Mouse (Mus musculus) B cell, adult (primary cell): Measurements from ENCODE around the gene Bud23. TPM values are rescaled to one million over a fixed set of nuclear protein-coding genes. Genes with fewer than 3 reads are reported as not detected.

Experiments
- total RNA-seq: library from RNA; stranded (reverse); gene quantifications from 4 replicates; pipeline ENCODE4 v1.2.4, GENCODE M21; 2023; ENCODE audit not compliant: inconsistent age

Gene Bud23
- total RNA-seq: 104 to 126 TPM (median 115 TPM) in 4 replicates

DNA sequence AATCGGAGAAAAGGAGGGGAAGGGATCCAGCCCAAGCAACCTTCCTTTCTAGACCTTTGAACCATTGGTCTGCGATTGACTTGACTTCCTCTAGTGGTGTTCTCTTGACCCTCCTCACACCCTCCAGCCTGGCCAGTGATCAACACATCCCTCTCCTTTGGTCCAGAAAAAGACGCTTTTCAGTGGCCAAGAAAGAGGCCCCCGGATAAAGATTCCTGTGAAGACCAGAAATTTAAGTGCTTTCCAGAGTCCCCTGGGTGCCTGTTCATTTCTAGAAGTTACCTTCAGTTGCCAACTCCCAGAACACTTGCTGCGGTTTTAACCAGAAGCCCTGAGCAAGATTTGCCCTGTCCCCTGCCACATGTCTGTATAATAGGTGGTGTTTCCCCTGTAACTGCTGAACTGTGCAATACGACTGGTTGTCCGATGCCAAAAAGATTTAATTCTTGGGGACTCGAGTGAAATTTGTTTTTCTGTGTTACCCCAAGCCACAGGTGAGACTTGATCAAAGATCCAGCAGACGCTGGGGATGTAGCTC lies at the start of gene Bud23:
Bud23 (minus strand) TSS at position 51 of the 538 bp plus-strand sequence.

GRCm38 (mm10) chr5:135089653-135090052 lies 24.9 kb upstream of the Bud23 start, which contains the start of gene Mlxipl:
TSS of gene Mlxipl (plus strand) at chr5:135089890.

DNA sequence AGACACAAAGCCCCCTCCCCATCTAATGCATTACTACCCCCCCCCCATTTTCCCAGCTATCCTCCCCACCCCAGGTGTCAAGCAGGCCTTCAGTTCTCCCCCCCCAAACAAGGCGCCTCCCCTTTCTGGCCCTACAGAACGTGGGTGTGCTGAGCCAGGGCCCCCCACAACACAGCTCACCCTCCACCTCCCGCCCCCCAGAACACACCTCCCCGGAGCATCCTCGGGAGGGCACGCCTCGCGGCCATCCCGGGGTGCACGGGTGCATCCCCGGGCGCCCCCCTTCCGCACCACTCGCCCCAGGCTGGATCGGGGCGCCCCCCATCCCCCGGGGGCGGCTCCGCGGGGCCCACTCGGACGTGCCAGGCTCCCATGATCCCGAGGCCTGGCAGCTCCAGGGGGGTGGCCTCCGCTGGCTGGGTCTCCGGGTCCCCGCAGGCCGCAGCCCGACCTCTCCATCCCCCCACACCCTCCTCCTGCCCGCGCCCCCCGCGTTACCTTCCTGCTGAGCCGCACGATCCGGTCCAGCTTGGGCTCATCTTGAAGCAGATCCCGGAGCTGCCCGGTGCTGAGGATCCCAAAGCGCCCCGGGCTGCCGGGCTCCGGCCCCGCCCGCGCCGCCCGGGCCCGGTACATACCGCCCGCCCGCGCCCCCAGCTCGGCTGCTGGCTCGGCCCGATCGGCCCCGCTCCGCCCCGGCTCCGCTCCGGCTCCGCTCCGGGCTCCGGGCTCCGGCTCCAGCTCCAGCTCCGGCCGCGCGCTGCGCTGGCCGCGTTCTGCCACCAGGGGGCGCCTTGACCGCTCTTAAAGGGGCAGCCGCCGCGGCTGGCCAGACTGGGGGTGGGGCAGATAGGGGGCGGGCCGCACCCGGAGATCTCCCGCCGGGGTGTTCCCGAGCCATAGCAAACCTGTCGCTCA lies 13.1 kb upstream of the Bud23 start, which contains the start of gene Vps37d:
Vps37d (minus strand) TSS at position 703 of the 918 bp plus-strand sequence.

DNA sequence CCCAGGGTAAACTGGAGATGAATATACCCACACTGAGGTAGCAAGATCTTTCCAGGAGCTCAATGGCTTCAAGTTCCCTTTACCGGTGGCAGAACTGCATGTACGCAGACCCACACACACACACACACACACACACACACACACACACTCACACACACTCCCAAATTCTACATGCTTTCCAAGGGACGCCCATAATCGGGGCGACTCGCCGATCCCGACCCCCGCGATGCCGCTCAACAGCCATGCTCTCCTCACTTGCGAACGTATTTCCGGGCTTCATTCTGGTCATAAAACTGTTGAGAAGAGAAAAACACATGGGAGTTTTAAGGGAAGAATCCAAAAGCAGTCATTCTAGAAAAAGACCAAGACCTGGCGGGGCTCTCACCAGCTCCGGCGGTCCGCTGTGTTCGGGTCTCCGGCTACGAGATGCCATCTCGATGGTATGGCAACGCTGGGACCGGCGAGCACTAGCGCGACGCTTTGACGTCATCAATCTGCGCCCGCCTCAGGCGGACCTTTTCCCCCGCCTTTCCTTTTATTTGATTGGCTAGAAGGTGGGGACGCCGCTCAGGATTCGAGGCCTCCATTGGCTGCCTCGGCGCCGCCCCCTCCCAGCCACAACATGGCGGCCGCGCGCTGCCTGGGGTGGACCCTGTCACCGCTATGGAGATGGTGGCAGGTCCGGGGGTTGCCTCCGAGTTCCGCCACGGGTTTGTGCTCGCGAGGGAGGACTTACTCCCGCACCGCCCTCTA lies 954 bp downstream of the Bud23 start, which contains the start of gene Dnajc30:
Dnajc30 (plus strand) TSS at position 574 of the 753 bp plus-strand sequence.

GRCm38 (mm10) chr5:135023344-135024173 lies 41.2 kb downstream of the Bud23 start, which contains the start of gene Stx1a:
TSS of gene Stx1a (plus strand) at chr5:135023482.

DNA sequence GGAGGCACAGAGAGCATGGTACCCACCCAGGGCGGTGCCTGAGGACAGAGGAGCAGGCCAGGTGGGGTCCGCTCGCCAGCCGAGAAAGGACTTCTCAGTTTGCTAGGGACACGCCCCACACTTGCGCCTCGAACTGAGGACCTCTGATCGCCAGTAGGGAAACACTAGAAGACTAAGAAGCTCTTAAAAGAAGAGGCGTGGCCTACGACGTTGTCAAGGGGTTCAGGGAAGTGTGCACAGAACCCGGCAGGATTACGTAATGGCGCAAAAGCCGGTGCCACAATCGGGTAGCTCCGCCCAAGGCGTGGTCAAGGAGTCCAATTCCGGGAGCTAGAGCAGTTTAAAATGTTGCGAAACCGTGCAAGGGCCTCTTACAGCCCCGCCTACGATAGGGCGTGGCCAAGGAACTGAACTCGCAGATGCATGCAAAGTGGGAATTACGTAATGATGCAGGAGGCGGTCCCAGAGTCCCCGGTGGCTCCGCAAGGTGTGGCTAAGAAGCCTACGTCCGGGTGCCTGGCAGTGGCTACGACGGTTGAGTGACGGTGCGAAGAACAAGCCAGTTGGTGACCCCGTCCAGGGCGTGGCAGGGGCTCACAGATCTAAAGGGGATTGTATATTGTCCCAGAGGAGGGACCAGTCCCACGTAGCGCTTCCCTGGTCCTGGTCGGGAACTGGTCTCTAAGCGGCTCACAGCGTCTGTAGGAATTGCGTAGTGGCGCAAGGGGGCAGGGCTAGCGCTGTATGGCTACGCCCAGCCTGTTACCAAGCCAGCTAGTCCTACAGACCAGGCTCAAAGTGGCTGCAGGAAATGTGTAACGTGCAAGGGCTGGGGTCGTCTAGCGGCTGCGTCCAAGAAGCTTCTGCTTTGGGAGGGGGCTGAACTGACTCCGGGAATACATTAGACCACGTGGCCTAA lies 55.8 kb downstream of the Bud23 start, which contains the start of gene Abhd11:
Abhd11 (plus strand) TSS at position 482 of the 919 bp plus-strand sequence.

Other genes starting within 250 kb of the Bud23 start
- gene Tmem270, start 158.2 kb downstream of the Bud23 start, total RNA-seq: not detected in 4 replicates
- not detected in 4 replicates for gene Cldn13, start 149.4 kb downstream of the Bud23 start, total RNA-seq
- 2.3 to 3.3 TPM (median 3.0 TPM) in 4 replicates for gene Mettl27, start 132.6 kb downstream of the Bud23 start, total RNA-seq
- not detected in 4 replicates for gene Cldn4, start 118.0 kb downstream of the Bud23 start, total RNA-seq
- not detected in 4 replicates for gene Cldn3, start 78.7 kb downstream of the Bud23 start, total RNA-seq
- gene Abhd11, start 55.8 kb downstream of the Bud23 start, total RNA-seq: 33.6 to 38.3 TPM (median 37.2 TPM) in 4 replicates
- 1.7 to 3.0 TPM (median 2.3 TPM) in 4 replicates for gene Stx1a, start 41.5 kb downstream of the Bud23 start, total RNA-seq
- 20.1 to 21.2 TPM (median 20.9 TPM) in 4 replicates for gene Dnajc30, start 757 bp downstream of the Bud23 start, total RNA-seq
- gene Vps37d, start 13.3 kb upstream of the Bud23 start, total RNA-seq: 0.33 to 0.71 TPM (median 0.66 TPM) in 3 of 4 replicates, not detected in the other
- not detected in 4 replicates for gene Mlxipl, start 24.9 kb upstream of the Bud23 start, total RNA-seq
- gene Tbl2, start 84.7 kb upstream of the Bud23 start, total RNA-seq: 15.9 to 23.0 TPM (median 17.9 TPM) in 4 replicates
- 75.5 to 78.3 TPM (median 76.9 TPM) in 4 replicates for gene Bcl7b, start 103.3 kb upstream of the Bud23 start, total RNA-seq
- 104 to 111 TPM (median 109 TPM) in 4 replicates for gene Baz1b, start 122.3 kb upstream of the Bud23 start, total RNA-seq
- 0.29 to 0.66 TPM (median 0.61 TPM) in 3 of 4 replicates, not detected in the other for gene Fzd9, start 186.3 kb upstream of the Bud23 start, total RNA-seq